Mouse (Mus musculus) megakaryocyte, embryonic 14.5 days (primary cell): Measurements from ENCODE around the gene Olfr213.

Source experiments
- FLI1 ChIP-seq: IDR thresholded peaks from 2 replicates; pipeline ENCODE4 v1.6.1; 2012; ENCODE audit warnings: low read length, inconsistent platforms, mixed read lengths
- GATA1 ChIP-seq: IDR thresholded peaks from 3 replicates; pipeline ENCODE4 v1.6.1; 2012; ENCODE audit warnings: mixed read lengths, low read length, inconsistent platforms, borderline replicate concordance

DNA sequence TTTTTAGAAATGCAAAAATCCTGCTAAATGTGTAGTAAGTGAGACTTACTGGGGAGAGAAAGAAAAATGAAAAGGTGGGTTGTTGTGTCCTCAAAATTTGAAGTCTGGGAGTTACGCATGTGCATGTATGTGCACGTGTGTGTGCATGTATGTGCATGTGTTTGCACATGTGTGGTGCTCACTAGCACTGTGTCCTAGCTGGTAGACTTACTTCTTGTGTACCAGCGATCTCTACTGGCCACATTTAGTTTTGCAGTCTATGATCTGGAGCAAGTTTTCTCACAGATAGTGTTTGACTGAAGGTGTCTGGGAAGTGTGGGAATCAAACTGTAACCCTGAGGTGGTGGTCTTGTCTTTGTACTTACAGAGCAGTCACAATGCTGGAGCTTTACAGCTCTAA is 31.6 kb downstream of the Olfr213 start:
- TF ChIP-seq GATA1, result no peak
- no peak for TF ChIP-seq FLI1
